Mouse (Mus musculus) Patski (cell line): ENCODE data around the gene Ecel1. TPM values are rescaled to one million over a fixed set of nuclear protein-coding genes. Genes with fewer than 3 reads are reported as not detected.

Source experiments
- ATAC-seq: fragments of 100-300 bp; one replicate; pipeline ENCODE4 v1.8.0; 2021
- CTCF ChIA-PET: fragments of 350-600 bp; sonication (Branson Sonifier 250); formaldehyde crosslinking; loops from one replicate; lab custom pipeline; 2022; ENCODE audit warnings: inconsistent platforms; lab: Charles Lee
- POLR2A ChIA-PET: fragments of 350-600 bp; sonication (Branson Sonifier 250); formaldehyde crosslinking; loops from one replicate; lab custom pipeline; 2022; ENCODE audit warnings: antibody characterized with exemption, inconsistent platforms; lab: Charles Lee
- DNase-seq: peaks from one replicate; pipeline ENCODE4 v3.0.0-alpha.2; 2011; ENCODE audit warnings: low read depth, low spot score
- H3K27me3 ChIP-seq: fragments of 371-371 bp; one replicate; pipeline ENCODE4 v1.5.1; 2021
- CTCF ChIP-seq: fragments of 100-300 bp; IDR thresholded peaks from one replicate; pipeline ENCODE4 v1.5.1; 2021
- in situ Hi-C: fragments of 300-500 bp; cut with MboI; formaldehyde crosslinking; loops from 3 replicates; pipeline ENCODE4 v1.11.1; 2018; ENCODE audit warnings: low pct_unique_long_range_greater_than_20kb, mixed read lengths
- polyA plus RNA-seq: library from polyadenylated mRNA; unstranded; gene quantifications from one replicate; pipeline ENCODE4 v1.2.3, GENCODE M21; 2021

Gene Ecel1
- polyA plus RNA-seq, result 0.45 TPM

DNA sequence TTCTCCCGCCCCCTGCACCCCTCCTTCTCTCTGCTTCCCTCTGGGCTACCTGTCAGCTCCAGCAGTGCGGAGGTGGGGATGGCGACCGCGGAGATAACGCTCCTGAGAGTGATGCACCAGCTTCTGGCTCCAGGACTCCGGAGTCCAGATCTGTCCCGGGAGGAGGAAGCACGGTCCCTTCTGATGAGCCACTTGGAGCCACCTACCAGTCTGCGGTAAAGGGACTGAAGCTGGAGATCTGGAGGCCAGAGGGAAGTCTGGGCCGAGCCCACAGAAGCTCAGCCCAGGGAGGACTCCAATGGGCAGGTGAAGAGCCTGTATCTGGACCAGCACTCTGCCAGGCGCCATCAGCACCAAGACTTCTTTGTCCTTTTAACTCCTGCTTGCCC is at the start of gene Ecel1:
Gene Ecel1 (minus strand): TSS at position 323 of the 389 bp plus-strand sequence.
- peaks cover 43% of the 10 kb centered on the region for H3K27me3 ChIP-seq
- no peak for DNase-seq

GRCm38 (mm10) chr1:87205502-87205901 is 49.2 kb upstream of the Ecel1 start:
- in situ Hi-C loops, result no loop called here
- no peak for ATAC-seq
- TF ChIP-seq CTCF, result no peak
- CTCF ChIA-PET, result no interaction called here
- H3K27me3 ChIP-seq, result peaks cover 7% of the 10 kb centered on the region
- POLR2A ChIA-PET, result no interaction called here
- DNase-seq, result no peak

More for the DNA sequence above, at the start of gene Ecel1:
- no peak for ATAC-seq
- no peak for TF ChIP-seq CTCF
- ChIA-PET CTCF (no interaction called here), POLR2A (no interaction called here)
- in situ Hi-C loops, result no loop called here

DNA sequence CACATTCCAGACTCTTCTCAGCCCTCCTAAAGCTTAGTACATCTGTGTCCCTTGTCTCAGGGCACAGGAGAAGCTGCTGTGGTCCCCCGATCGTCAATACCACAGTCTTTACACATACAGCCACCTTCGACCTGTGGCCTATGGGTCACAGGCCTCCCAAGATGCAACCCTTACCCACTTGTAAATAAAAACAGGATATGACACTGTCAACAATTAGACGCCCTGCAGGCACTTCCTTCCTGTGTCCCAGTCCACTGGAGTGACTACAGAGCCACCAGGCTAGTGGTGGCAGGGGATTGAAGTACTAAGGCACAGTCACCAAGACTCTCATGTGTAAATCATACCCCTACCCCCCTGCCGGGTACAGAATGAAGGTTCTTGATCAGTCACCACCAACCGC is 48.7 kb upstream of the Ecel1 start:
- DNase-seq (no peak), ATAC-seq (no peak)
- TF ChIP-seq CTCF, result no peak
- ChIA-PET CTCF (no interaction called here), POLR2A (no interaction called here)
- in situ Hi-C loops, result no loop called here
- peaks cover 7% of the 10 kb centered on the region for H3K27me3 ChIP-seq

GRCm38 (mm10) chr1:87204465-87204864 is 48.1 kb upstream of the Ecel1 start, which contains the start of gene Chrng:
TSS of gene Chrng (plus strand) at chr1:87204657.
- CTCF ChIA-PET, result no interaction called here
- DNase-seq (no peak), ATAC-seq (no peak)
- peaks cover 7% of the 10 kb centered on the region for H3K27me3 ChIP-seq
- no peak for TF ChIP-seq CTCF
- POLR2A ChIA-PET, result no interaction called here
- in situ Hi-C loops, result no loop called here

DNA sequence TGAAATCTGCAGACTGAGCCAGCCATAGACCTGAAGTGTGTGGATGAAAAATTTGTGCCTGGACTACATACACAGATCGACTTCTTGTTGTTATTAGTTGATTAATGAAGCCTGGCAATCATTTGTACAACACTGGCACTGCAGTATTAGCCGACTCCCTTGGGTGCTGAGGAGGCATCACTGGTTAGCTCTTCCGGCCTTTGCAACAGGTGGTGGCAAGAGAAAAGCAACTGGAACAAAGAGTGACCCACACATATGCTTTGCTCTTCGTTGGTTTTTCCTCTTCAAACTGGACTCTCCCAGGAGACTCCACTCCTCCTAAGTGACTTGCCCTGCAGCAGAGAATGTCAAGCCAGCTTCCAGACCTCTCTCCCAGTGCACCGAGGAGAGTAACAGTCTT is 47.5 kb upstream of the Ecel1 start:
- H3K27me3 ChIP-seq, result peaks cover 7% of the 10 kb centered on the region
- DNase-seq, result no peak
- no peak for TF ChIP-seq CTCF
- in situ Hi-C loops, result no loop called here
- CTCF ChIA-PET, result no interaction called here
- POLR2A ChIA-PET, result no interaction called here
- ATAC-seq, result no peak

- ATAC-seq (no peak), DNase-seq (no peak)
- ChIA-PET CTCF (no interaction called here), POLR2A (no interaction called here)
- no peak for TF ChIP-seq CTCF
- in situ Hi-C loops, result no loop called here
- H3K27me3 ChIP-seq, result no peaks in the 10 kb centered on the region
Measured at GRCm38 (mm10) chr1:87201848-87202247, 45.5 kb upstream of the Ecel1 start.

GRCm38 (mm10) chr1:87200811-87201210 is 44.5 kb upstream of the Ecel1 start:
- POLR2A ChIA-PET, result no interaction called here
- no peak for TF ChIP-seq CTCF

DNA sequence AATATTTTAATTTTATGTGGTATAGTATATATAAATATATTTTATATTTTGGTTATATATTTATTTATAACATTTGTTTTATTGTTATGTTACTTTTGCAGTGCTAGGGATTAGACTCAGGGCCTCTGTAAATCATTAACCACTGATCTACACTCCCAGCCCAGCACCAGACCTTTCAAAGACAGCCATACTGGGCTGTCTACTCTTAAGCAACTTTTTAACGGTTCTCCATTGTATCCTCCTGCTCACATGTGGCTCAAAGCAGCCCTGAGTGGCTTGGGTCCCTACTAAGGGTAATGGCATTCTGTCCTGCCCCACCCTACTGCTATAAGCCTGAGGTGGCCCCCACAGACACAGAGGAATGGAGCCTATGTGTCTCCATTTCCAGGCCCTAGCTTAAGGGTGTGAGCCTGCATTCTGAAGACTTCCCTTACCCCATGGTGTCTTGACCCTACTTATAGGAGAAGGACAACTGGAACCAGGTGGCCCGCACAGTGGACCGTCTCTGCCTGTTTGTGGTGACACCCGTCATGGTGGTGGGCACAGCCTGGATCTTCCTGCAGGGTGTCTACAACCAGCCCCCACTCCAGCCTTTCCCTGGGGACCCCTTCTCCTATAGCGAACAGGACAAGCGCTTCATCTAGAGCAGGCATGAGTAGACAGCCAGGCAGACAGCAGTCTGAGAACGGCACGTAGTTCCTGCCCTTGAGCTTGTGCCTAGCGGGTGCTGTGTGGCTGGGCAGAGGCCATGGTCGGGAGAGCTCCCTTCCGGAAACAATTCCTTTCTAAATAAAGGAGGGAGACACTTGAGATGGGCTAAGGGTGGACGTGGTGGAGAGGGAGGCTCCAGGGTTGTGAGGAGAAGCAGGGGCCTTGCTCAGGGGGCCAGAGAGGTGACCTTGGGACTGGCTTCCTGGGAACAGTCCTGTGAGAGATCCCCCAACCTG is 42.1 kb upstream of the Ecel1 start:
- ATAC-seq, result no peak
- ChIA-PET CTCF (interaction anchor here (0.7 kb wide), 1 partner anchor 11 kb away, joined by 3 read pairs; no protein-coding TSS in a partner anchor), POLR2A (interaction anchor here (1.2 kb wide), 1 partner anchor 140 kb away, joined by 3 read pairs; no protein-coding TSS in a partner anchor)
- in situ Hi-C loops, result no loop called here
- peaks cover 8% of the 10 kb centered on the region for H3K27me3 ChIP-seq
- no peak for DNase-seq
- TF ChIP-seq CTCF, result no peak

More at GRCm38 (mm10) chr1:87200811-87201210, 44.5 kb upstream of the Ecel1 start:
- in situ Hi-C loops, result no loop called here
- ATAC-seq (no peak), DNase-seq (no peak)
- no peaks in the 10 kb centered on the region for H3K27me3 ChIP-seq
- CTCF ChIA-PET, result no interaction called here

DNA sequence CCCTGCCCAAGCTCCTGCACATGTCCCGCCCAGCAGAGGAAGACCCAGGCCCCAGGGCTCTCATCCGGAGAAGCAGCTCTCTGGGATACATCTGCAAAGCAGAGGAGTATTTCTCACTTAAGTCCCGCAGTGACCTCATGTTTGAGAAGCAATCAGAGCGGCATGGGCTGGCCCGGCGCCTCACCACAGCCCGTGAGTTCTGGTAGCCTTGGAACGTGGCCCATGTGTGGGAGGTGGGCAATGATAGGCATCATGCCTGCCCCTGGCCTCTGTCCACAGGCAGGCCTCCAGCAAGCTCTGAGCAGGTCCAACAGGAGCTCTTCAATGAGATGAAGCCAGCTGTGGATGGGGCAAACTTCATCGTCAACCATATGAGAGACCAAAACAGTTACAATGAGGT is 41.0 kb upstream of the Ecel1 start:
- TF ChIP-seq CTCF, result no peak
- ChIA-PET CTCF (interaction anchor here (1.1 kb wide), 1 partner anchor 156 kb away, joined by 3 read pairs; no protein-coding TSS in a partner anchor), POLR2A (interaction anchor here (0.6 kb wide), 1 partner anchor 558 kb away, joined by 4 read pairs; no protein-coding TSS in a partner anchor)
- in situ Hi-C loops, result no loop called here
- ATAC-seq (no peak), DNase-seq (no peak)
- peaks cover 8% of the 10 kb centered on the region for H3K27me3 ChIP-seq

- ChIA-PET POLR2A (no interaction called here), CTCF (no interaction called here)
- DNase-seq, result no peak
- peaks cover 13% of the 10 kb centered on the region for H3K27me3 ChIP-seq
- TF ChIP-seq CTCF, result no peak
- in situ Hi-C loops, result no loop called here
- no peak for ATAC-seq
Measured at GRCm38 (mm10) chr1:87190429-87190828, 34.1 kb upstream of the Ecel1 start, which contains the start of gene Chrnd. TSS of gene Chrnd (plus strand) at chr1:87190607.

- ATAC-seq, result no peak
- ChIA-PET POLR2A (interaction anchor here (0.5 to 0.9 kb wide), 2 partner anchors 12 to 79 kb away, joined by 3 to 5 read pairs; no protein-coding TSS in a partner anchor), CTCF (interaction anchor here (0.7 to 4.1 kb wide), 13 partner anchors 9 to 537 kb away, joined by 3 to 37 read pairs (median 3); no protein-coding TSS in a partner anchor)
- in situ Hi-C loops, result loop anchor here (5.0 to 10.0 kb wide), 4 partner anchors 90 to 572 kb away; no protein-coding TSS in a partner anchor
- H3K27me3 ChIP-seq, result peaks cover 7% of the 10 kb centered on the region
- no peak for DNase-seq
- TF ChIP-seq CTCF, result no peak
Measured at GRCm38 (mm10) chr1:87187037-87187355, 30.7 kb upstream of the Ecel1 start.
